Mouse (Mus musculus): ENCODE measurements around the gene Draxin.

GRCm38 (mm10) chr4:148056246-148056645 lies 74.3 kb downstream of the Draxin start:
- TF ChIP-seq CTCF (IDR thresholded peaks at IDR 0.05; ENCODE audit: low read depth, low read length) (no peak), GATA1 (IDR thresholded peaks at IDR 0.05; ENCODE audit: borderline replicate concordance, low read length) (no peak), GATA2 (IDR thresholded peaks at IDR 0.05; ENCODE audit: borderline replicate concordance, low read depth, low read length) (no peak)

Measured in G1E (cell line).